Mouse (Mus musculus): ENCODE results near the gene Pcnx2. TPM values are rescaled to one million over a fixed set of nuclear protein-coding genes. Genes with fewer than 3 reads are reported as not detected.
A peak's percentile ranks its signal among the peaks of the same experiment; 100 is the strongest.

The Pcnx2 gene
- 3.3 and 4.6 TPM in 2 replicates for polyA plus RNA-seq (2015; fragmentation: Nextera tagmentation; extraction: Ambion mirVana)

GRCm38 (mm10) chr8:125897868-125898788, at the start of gene Pcnx2:
TSS of gene Pcnx2 (minus strand) at chr8:125898317.
- peak within 1 kb of the TSS; percentile 86 for H3K9ac ChIP-seq
- peaks cover 32% of the 10 kb centered on the region for H3K27me3 ChIP-seq
- peaks cover 20% of the 10 kb centered on the region for H3K4me1 ChIP-seq (replicated peaks)
- no peaks in the 10 kb centered on the region for H3K36me3 ChIP-seq
- peak; percentile 87 for ATAC-seq (ENCODE audit: low FRiP score)
- H3K9me3 ChIP-seq: no peaks in the 10 kb centered on the region
- peak within 1 kb of the TSS; percentile 71 for H3K4me2 ChIP-seq
- peak within 1 kb of the TSS; percentile 64 for H3K4me3 ChIP-seq
- H3K27ac ChIP-seq: peak within 1 kb of the TSS; percentile 84
- WGBS: 5% methylated on average over 44 of the region's 44 CpGs

DNA sequence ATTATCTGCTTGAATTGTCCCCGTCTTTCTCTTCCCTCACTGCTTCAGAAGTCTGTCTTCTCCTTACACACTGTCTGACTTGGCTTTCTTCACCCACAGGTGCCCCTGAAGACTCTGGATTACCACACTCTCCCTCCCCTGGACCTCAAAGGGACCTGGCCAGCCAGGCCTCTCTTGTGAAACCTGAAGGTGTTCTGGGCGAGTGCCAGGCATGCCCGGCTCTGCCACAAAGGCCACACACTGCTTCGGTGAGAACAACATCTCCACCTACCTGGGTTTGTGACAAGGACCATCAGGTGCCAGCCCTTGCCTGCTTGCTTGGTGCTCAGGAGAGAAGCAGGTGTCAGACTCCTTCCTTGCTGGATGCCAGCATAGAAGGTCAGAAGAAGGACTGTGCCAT, 46.4 kb upstream of the Pcnx2 start:
- H3K9ac ChIP-seq: no peak overlapping the region
- 89% methylated on average over 4 of the region's 4 CpGs for WGBS

GRCm38 (mm10) chr8:125935649-125936048, 37.5 kb upstream of the Pcnx2 start:
- ATAC-seq (ENCODE audit: low FRiP score): no peak
- H3K9ac ChIP-seq: no peak overlapping the region
- H3K27ac ChIP-seq: no peak overlapping the region
- 0 out of 2 replicates have a peak, but pooled peaks cover 4% of the 10 kb centered on the region for H3K9me3 ChIP-seq
- no peaks in the 10 kb centered on the region for H3K27me3 ChIP-seq
- H3K4me1 ChIP-seq (replicated peaks): no peaks in the 10 kb centered on the region
- no peak overlapping the region for H3K4me3 ChIP-seq
- no peak overlapping the region for H3K4me2 ChIP-seq
- 53% methylated on average over 9 of the region's 9 CpGs for WGBS
- H3K36me3 ChIP-seq: no peaks in the 10 kb centered on the region

More for the DNA sequence above, 46.4 kb upstream of the Pcnx2 start:
- Histone ChIP-seq H3K4me3 (no peak overlapping the region), H3K4me2 (no peak overlapping the region), H3K9me3 (no peaks in the 10 kb centered on the region), H3K27me3 (no peaks in the 10 kb centered on the region), H3K27ac (no peak overlapping the region), H3K36me3 (no peaks in the 10 kb centered on the region), H3K4me1 (replicated peaks) (no peaks in the 10 kb centered on the region)
- no peak for ATAC-seq (ENCODE audit: low FRiP score)

- Histone ChIP-seq H3K27ac (no peak overlapping the region), H3K36me3 (no peaks in the 10 kb centered on the region), H3K9ac (no peak overlapping the region), H3K9me3 (0 out of 2 replicates have a peak, but pooled peaks cover 4% of the 10 kb centered on the region), H3K4me3 (no peak overlapping the region), H3K4me2 (no peak overlapping the region), H3K4me1 (replicated peaks) (no peaks in the 10 kb centered on the region), H3K27me3 (no peaks in the 10 kb centered on the region)
- WGBS: 97% methylated on average over 6 of the region's 6 CpGs
- no peak for ATAC-seq (ENCODE audit: low FRiP score)
Observed at GRCm38 (mm10) chr8:125931822-125932221, 33.7 kb upstream of the Pcnx2 start.

DNA sequence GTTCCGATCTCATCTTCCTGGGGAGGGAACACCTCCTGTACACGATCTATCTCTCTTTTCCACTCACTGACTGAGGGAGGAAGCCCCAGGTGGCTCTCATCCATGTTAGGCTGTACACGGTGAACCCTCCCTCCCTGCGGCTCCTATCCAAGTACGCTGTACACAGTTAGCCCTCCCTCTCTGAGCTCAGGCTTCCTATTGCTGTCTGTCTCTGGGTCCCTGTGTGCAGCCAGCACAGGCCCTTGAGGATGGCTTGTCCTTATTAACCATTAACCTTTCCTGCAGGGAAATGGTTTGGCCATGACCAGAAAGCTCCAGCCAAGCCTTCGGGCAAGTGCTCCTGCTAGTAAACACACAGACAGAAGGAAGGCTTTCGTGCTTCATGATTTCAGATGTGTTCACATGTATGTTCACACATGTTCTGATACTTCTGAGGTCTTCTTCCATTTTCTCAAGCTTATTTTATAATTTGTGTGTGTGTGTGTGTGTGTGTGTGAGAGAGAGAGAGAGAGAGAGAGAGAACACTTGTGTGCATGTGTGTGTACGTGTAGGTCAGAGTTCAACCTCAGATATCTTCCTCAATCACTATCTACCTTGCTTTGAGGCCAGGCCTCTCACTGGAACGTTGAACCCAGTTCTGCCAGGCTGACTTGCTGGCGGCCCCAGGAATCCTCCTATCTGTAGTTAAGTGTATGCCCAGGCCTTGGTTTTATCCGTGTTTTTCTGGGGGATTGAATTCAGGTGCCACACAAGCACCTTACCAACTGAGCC, 32.3 kb upstream of the Pcnx2 start:
- H3K27me3 ChIP-seq: 0 out of 2 replicates have a peak, but pooled peaks cover 4% of the 10 kb centered on the region
- 83% methylated on average over 11 of the region's 11 CpGs for WGBS
- no peaks in the 10 kb centered on the region for H3K4me1 ChIP-seq (replicated peaks)
- H3K9me3 ChIP-seq: 0 out of 2 replicates have a peak, but pooled peaks cover 4% of the 10 kb centered on the region
- H3K36me3 ChIP-seq: no peaks in the 10 kb centered on the region
- no peak overlapping the region for H3K9ac ChIP-seq
- H3K4me3 ChIP-seq: no peak overlapping the region
- ATAC-seq (ENCODE audit: low FRiP score): no peak
- H3K4me2 ChIP-seq: no peak overlapping the region
- no peak overlapping the region for H3K27ac ChIP-seq

GRCm38 (mm10) chr8:125926636-125927035, 28.5 kb upstream of the Pcnx2 start:
- Histone ChIP-seq H3K4me2 (no peak overlapping the region), H3K4me1 (replicated peaks) (no peaks in the 10 kb centered on the region), H3K9me3 (no peaks in the 10 kb centered on the region), H3K27me3 (0 out of 2 replicates have a peak, but pooled peaks cover 4% of the 10 kb centered on the region), H3K27ac (no peak overlapping the region), H3K9ac (no peak overlapping the region), H3K36me3 (no peaks in the 10 kb centered on the region), H3K4me3 (no peak overlapping the region)
- 93% methylated on average over 4 of the region's 4 CpGs for WGBS
- no peak for ATAC-seq (ENCODE audit: low FRiP score)

GRCm38 (mm10) chr8:125922333-125922732, 24.2 kb upstream of the Pcnx2 start:
- Histone ChIP-seq H3K4me2 (no peak overlapping the region), H3K27me3 (peaks cover 14% of the 10 kb centered on the region; the same call in 1 of the 2 replicates), H3K9ac (no peak overlapping the region), H3K4me3 (no peak overlapping the region), H3K9me3 (no peaks in the 10 kb centered on the region), H3K27ac (no peak overlapping the region), H3K36me3 (no peaks in the 10 kb centered on the region), H3K4me1 (replicated peaks) (0 out of 2 replicates have a peak, but pooled peaks cover 2% of the 10 kb centered on the region)
- WGBS: 57% methylated on average over 3 of the region's 3 CpGs
- ATAC-seq (ENCODE audit: low FRiP score): no peak

DNA sequence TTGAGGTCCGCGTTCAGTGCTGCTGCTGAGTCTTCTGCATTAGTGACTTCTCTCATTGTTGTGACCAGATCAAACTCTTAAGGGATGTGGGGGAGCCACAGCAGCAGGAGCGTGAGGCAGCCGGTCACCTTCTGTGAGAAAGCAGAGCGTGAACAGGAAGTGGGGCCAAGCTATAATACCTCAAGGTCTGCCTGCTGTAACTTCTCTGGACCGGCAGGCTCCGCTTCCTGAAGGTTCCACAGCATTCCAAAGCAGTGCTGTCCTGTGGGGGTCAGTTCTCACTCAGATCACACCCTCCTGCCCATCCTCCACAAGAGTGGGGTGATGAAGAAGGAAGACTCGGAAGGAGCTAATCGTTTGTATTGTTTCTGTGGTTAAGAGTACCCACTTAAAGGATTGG, 22.6 kb upstream of the Pcnx2 start:
- Histone ChIP-seq H3K27ac (no peak overlapping the region), H3K9me3 (no peaks in the 10 kb centered on the region), H3K27me3 (peaks cover 15% of the 10 kb centered on the region), H3K4me2 (no peak overlapping the region), H3K4me1 (replicated peaks) (0 out of 2 replicates have a peak, but pooled peaks cover 2% of the 10 kb centered on the region), H3K36me3 (no peaks in the 10 kb centered on the region), H3K9ac (no peak overlapping the region), H3K4me3 (no peak overlapping the region)
- ATAC-seq (ENCODE audit: low FRiP score): no peak
- WGBS: 75% methylated on average over 9 of the region's 9 CpGs

DNA sequence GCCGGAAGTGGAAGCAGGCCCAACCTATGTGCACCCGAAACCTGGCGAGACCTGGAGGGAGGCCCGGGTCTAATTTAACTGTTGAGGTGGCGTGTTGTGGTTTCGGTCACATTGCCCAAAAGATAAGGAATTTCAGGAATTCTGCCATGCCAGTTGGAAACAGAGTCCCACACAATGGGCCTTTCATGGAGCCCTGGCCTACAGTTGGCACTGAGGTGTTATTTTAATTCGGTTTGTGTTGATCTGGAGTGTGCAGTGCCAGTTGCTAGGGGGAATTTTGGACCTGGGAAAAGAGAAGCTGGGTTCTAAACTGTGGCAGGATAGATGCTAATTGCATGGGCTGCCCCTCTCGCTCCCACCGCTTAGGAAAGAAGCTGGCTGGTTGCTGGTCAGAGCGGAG, 22.2 kb upstream of the Pcnx2 start:
- 0 out of 2 replicates have a peak, but pooled peaks cover 2% of the 10 kb centered on the region for H3K4me1 ChIP-seq (replicated peaks)
- no peak overlapping the region for H3K4me3 ChIP-seq
- WGBS: 68% methylated on average over 10 of the region's 10 CpGs
- no peak overlapping the region for H3K4me2 ChIP-seq
- no peaks in the 10 kb centered on the region for H3K36me3 ChIP-seq
- ATAC-seq (ENCODE audit: low FRiP score): no peak
- H3K27ac ChIP-seq: no peak overlapping the region
- H3K9ac ChIP-seq: no peak overlapping the region
- no peaks in the 10 kb centered on the region for H3K9me3 ChIP-seq
- peaks cover 19% of the 10 kb centered on the region for H3K27me3 ChIP-seq

- no peak overlapping the region for H3K4me2 ChIP-seq
- H3K4me1 ChIP-seq (replicated peaks): 0 out of 2 replicates have a peak, but pooled peaks cover 2% of the 10 kb centered on the region
- no peak for ATAC-seq (ENCODE audit: low FRiP score)
Observed at GRCm38 (mm10) chr8:125919560-125919959, 21.4 kb upstream of the Pcnx2 start.

DNA sequence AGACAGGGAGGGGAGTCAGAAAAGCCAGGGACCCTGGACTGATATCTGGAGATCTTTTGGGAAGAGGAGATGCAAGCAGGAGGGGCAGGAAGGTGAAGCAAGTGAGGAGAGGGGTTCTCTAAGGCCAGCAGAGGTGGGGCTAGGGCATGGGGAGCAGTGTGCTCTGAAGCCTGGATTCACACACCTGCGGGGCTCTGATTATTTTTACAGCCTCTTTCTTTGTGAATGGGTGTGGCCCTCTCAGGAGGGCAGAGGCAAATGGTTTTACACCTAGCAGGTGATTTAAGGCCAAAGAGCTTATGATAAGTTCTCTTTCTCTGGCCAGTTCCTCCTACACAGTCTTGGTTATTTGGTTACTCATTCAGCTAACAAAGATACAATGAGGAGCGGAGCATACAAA, 20.6 kb upstream of the Pcnx2 start:
- H3K9ac ChIP-seq: no peak overlapping the region
- ATAC-seq (ENCODE audit: low FRiP score): no peak
- peaks cover 31% of the 10 kb centered on the region for H3K27me3 ChIP-seq
- H3K9me3 ChIP-seq: no peaks in the 10 kb centered on the region
- H3K36me3 ChIP-seq: no peaks in the 10 kb centered on the region
- 88% methylated on average over 2 of the region's 2 CpGs for WGBS
- H3K27ac ChIP-seq: no peak overlapping the region
- 0 out of 2 replicates have a peak, but pooled peaks cover 2% of the 10 kb centered on the region for H3K4me1 ChIP-seq (replicated peaks)
- no peak overlapping the region for H3K4me2 ChIP-seq
- H3K4me3 ChIP-seq: no peak overlapping the region

More at GRCm38 (mm10) chr8:125919560-125919959, 21.4 kb upstream of the Pcnx2 start:
- no peaks in the 10 kb centered on the region for H3K9me3 ChIP-seq
- H3K4me3 ChIP-seq: no peak overlapping the region
- no peak overlapping the region for H3K27ac ChIP-seq
- no peaks in the 10 kb centered on the region for H3K36me3 ChIP-seq
- peaks cover 24% of the 10 kb centered on the region for H3K27me3 ChIP-seq
- no peak overlapping the region for H3K9ac ChIP-seq
- WGBS: 27% methylated on average over 8 of the region's 8 CpGs

DNA sequence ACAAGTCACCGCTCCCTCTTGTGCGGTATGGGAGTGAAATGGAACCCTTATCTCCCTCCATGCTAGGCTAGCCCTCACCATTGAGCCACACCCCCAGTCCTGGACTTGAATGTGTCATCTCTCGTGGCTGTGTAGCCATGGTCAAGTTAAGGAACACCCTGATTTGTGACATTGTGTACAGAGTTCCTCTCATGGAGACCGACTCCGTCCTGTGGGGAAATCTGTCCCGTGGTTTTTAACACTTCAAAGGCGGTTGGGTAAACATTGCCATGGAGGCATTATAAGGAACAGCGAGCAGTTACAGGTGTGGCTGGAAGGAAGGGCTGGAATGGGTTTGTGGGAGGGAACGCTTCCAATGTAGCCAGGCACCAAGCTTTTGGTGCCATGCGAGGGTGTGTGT, 18.9 kb upstream of the Pcnx2 start:
- Histone ChIP-seq H3K9ac (no peak overlapping the region), H3K4me2 (no peak overlapping the region), H3K4me1 (replicated peaks) (0 out of 2 replicates have a peak, but pooled peaks cover 2% of the 10 kb centered on the region), H3K4me3 (no peak overlapping the region), H3K27ac (no peak overlapping the region), H3K9me3 (no peaks in the 10 kb centered on the region), H3K27me3 (peaks cover 48% of the 10 kb centered on the region), H3K36me3 (no peaks in the 10 kb centered on the region)
- no peak for ATAC-seq (ENCODE audit: low FRiP score)
- WGBS: 78% methylated on average over 10 of the region's 10 CpGs

Data from hindbrain, embryonic 13.5 days (tissue).